Mouse (Mus musculus): ENCODE data around the gene Fa2h. TPM values are rescaled to one million over a fixed set of nuclear protein-coding genes. Genes with fewer than 3 reads are reported as not detected.
"Not testable (repeated sequence)": the region's sequence is repeated elsewhere in the genome, so short reads cannot be mapped to it uniquely, and the experiment has no call there.

Gene Fa2h
- total and polyA plus RNA-seq, 2 experiments from 2014 or later: 3.1 to 5.1 TPM

DNA sequence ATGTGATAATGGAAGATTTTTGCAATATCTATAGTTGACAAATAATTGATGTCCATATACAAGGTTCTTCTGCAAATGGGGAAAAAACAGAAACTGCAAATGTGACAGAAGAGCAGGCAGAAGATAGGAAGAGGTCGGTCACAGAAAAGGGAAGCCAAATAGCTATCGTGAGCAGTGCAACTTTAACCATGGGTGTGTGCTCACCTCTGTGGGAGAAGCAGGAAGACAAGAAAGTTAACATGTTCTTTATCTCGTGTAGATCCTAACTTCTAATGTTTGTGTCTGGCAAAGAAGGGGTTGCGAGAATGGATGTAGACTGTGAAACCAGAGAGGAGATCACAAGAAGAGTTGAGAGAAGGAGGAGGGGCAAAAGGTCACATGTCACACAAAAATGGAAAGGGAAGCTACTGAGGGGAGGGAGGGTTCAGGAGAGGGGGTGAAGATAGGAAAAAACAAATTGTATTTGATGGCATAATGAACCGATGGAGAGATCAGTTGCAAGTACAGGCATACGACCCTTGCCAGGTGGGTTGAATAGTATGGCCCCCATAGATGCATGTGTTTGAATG is 68.3 kb downstream of the Fa2h start:
- H3K9me3 ChIP-seq (ENCODE audit: low read length): no peaks in the 10 kb centered on the region
- H3K4me1 ChIP-seq (ENCODE audit: insufficient read depth, low read length): no peaks in the 10 kb centered on the region
- H3K9ac ChIP-seq (replicated peaks; ENCODE audit: low read length): no peak overlapping the region
- no peak for ATAC-seq
- DNase-seq (ENCODE audit: low spot score): no peak
- H3K4me2 ChIP-seq (ENCODE audit: low read depth, low read length): no peak overlapping the region
- H3K27me3 ChIP-seq (ENCODE audit: insufficient read depth, low read length): no peaks in the 10 kb centered on the region
- 85% methylated on average over 6 of the region's 6 CpGs for WGBS
- no peaks in the 10 kb centered on the region for H3K36me3 ChIP-seq (ENCODE audit: insufficient read depth, low read length)
- TF ChIP-seq CTCF (IDR thresholded peaks at IDR 0.05; ENCODE audit: low read depth): no peak
- H3K4me3 ChIP-seq (ENCODE audit: low read length): no peak overlapping the region
- no peak overlapping the region for H3K27ac ChIP-seq

GRCm38 (mm10) chr8:111314729-111315128 is 78.9 kb downstream of the Fa2h start:
- Histone ChIP-seq H3K4me2 (ENCODE audit: low read depth, low read length) (no peak overlapping the region), H3K9ac (replicated peaks; ENCODE audit: low read length) (no peak overlapping the region), H3K4me1 (ENCODE audit: insufficient read depth, low read length) (no peaks in the 10 kb centered on the region), H3K27ac (no peak overlapping the region), H3K9me3 (ENCODE audit: low read length) (no peaks in the 10 kb centered on the region), H3K4me3 (ENCODE audit: low read length) (no peak overlapping the region), H3K36me3 (ENCODE audit: insufficient read depth, low read length) (no peaks in the 10 kb centered on the region), H3K27me3 (ENCODE audit: insufficient read depth, low read length) (no peaks in the 10 kb centered on the region)
- no peak for TF ChIP-seq CTCF (IDR thresholded peaks at IDR 0.05; ENCODE audit: low read depth)
- DNase-seq (ENCODE audit: low spot score): no peak
- no peak for ATAC-seq
- 86% methylated on average over 12 of the region's 12 CpGs for WGBS

GRCm38 (mm10) chr8:111313961-111314360 is 79.7 kb downstream of the Fa2h start:
- not testable (repeated sequence) for H3K4me1 ChIP-seq (ENCODE audit: insufficient read depth, low read length); H3K36me3 ChIP-seq (ENCODE audit: insufficient read depth, low read length); H3K4me3 ChIP-seq (ENCODE audit: low read length); H3K4me2 ChIP-seq (ENCODE audit: low read depth, low read length); H3K27me3 ChIP-seq (ENCODE audit: insufficient read depth, low read length); H3K9ac ChIP-seq (replicated peaks; ENCODE audit: low read length); H3K27ac ChIP-seq; DNase-seq (ENCODE audit: low spot score); ATAC-seq; H3K9me3 ChIP-seq (ENCODE audit: low read length)
- WGBS: 98% methylated on average over 6 of the region's 6 CpGs

DNA sequence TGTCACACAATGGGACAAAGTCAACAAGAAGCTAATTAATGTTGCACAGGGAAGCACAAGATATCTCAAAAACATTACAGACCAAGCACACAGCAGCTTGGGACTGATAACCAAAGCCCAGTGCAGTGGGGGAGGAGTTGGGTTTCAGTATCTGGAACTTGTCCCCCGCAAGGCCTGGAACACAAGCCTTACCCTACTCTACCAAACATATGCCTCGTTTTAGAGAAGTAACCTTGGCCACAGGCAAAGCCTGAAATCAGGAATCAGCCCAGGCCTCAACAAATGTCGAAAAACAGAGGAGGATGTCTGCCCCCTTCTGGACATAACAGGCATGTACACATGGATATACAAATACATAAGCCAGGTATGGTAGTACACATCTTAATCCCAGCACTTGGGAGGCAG is 80.9 kb downstream of the Fa2h start:
- Histone ChIP-seq H3K9ac (replicated peaks; ENCODE audit: low read length) (no peak overlapping the region), H3K4me1 (ENCODE audit: insufficient read depth, low read length) (no peaks in the 10 kb centered on the region), H3K9me3 (ENCODE audit: low read length) (no peaks in the 10 kb centered on the region), H3K36me3 (ENCODE audit: insufficient read depth, low read length) (no peaks in the 10 kb centered on the region), H3K4me3 (ENCODE audit: low read length) (no peak overlapping the region), H3K4me2 (ENCODE audit: low read depth, low read length) (no peak overlapping the region), H3K27ac (no peak overlapping the region), H3K27me3 (ENCODE audit: insufficient read depth, low read length) (no peaks in the 10 kb centered on the region)
- no peak for ATAC-seq
- DNase-seq (ENCODE audit: low spot score): no peak
- WGBS: 78% methylated on average over 3 of the region's 3 CpGs
- TF ChIP-seq CTCF (IDR thresholded peaks at IDR 0.05; ENCODE audit: low read depth): peak; percentile 23; the same call in 1 of the 2 replicates

- DNase-seq (ENCODE audit: low spot score): not testable (repeated sequence)
These were observed 83.6 kb downstream of the Fa2h start for GRCm38 (mm10) chr8:111310006-111310405.

GRCm38 (mm10) chr8:111305031-111305730 is 88.4 kb downstream of the Fa2h start:
- no peak for TF ChIP-seq CTCF (IDR thresholded peaks at IDR 0.05; ENCODE audit: low read depth)
- no peak overlapping the region for H3K4me3 ChIP-seq (ENCODE audit: low read length)
- DNase-seq (ENCODE audit: low spot score) (peak; percentile 29), ATAC-seq (no peak)
- 24% methylated on average over 5 of the region's 5 CpGs for WGBS
- H3K9ac ChIP-seq (replicated peaks; ENCODE audit: low read length): no peak overlapping the region
- no peaks in the 10 kb centered on the region for H3K4me1 ChIP-seq (ENCODE audit: insufficient read depth, low read length)
- H3K9me3 ChIP-seq (ENCODE audit: low read length): no peaks in the 10 kb centered on the region
- 0 out of 2 replicates have a peak overlapping the region, but pooled peaks have one; percentile 21 for H3K4me2 ChIP-seq (ENCODE audit: low read depth, low read length)
- H3K27ac ChIP-seq: peak overlapping the region; percentile 26; the same call in 1 of the 2 replicates
- H3K36me3 ChIP-seq (ENCODE audit: insufficient read depth, low read length): no peaks in the 10 kb centered on the region
- H3K27me3 ChIP-seq (ENCODE audit: insufficient read depth, low read length): no peaks in the 10 kb centered on the region

More at GRCm38 (mm10) chr8:111310006-111310405, 83.6 kb downstream of the Fa2h start:
- 91% methylated on average over 15 of the region's 15 CpGs for WGBS
- not testable (repeated sequence) for H3K27me3 ChIP-seq (ENCODE audit: insufficient read depth, low read length); H3K4me2 ChIP-seq (ENCODE audit: low read depth, low read length); H3K27ac ChIP-seq; ATAC-seq; H3K4me3 ChIP-seq (ENCODE audit: low read length); H3K36me3 ChIP-seq (ENCODE audit: insufficient read depth, low read length); H3K9me3 ChIP-seq (ENCODE audit: low read length); H3K9ac ChIP-seq (replicated peaks; ENCODE audit: low read length); H3K4me1 ChIP-seq (ENCODE audit: insufficient read depth, low read length)

DNA sequence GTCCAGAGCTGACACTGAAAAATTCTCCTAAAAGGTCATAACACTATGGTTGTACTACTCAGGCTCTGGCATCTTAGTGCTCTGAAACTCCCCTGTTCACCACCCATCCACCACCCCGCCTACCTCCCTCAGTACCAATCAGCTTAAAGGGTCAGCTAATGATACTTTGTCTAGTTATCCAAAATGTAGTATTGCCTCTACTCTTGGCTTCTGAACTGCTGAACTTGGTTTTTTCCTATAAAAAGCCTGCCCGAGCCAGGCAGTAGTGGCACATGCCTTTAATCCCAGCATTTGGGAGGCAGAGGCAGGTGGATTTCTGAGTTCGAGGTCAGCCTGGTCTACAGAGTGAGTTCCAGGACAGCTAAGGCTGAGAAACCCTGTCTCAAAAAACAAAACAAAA is 89.3 kb downstream of the Fa2h start:
- no peaks in the 10 kb centered on the region for H3K4me1 ChIP-seq (ENCODE audit: insufficient read depth, low read length)
- no peak for DNase-seq (ENCODE audit: low spot score)
- TF ChIP-seq CTCF (IDR thresholded peaks at IDR 0.05; ENCODE audit: low read depth): no peak
- H3K9ac ChIP-seq (replicated peaks; ENCODE audit: low read length): no peak overlapping the region
- no peak overlapping the region for H3K4me2 ChIP-seq (ENCODE audit: low read depth, low read length)
- 92% methylated on average over 3 of the region's 3 CpGs for WGBS
- H3K27ac ChIP-seq: no peak overlapping the region
- no peaks in the 10 kb centered on the region for H3K27me3 ChIP-seq (ENCODE audit: insufficient read depth, low read length)
- H3K4me3 ChIP-seq (ENCODE audit: low read length): no peak overlapping the region
- no peaks in the 10 kb centered on the region for H3K36me3 ChIP-seq (ENCODE audit: insufficient read depth, low read length)
- no peaks in the 10 kb centered on the region for H3K9me3 ChIP-seq (ENCODE audit: low read length)
- no peak for ATAC-seq

DNA sequence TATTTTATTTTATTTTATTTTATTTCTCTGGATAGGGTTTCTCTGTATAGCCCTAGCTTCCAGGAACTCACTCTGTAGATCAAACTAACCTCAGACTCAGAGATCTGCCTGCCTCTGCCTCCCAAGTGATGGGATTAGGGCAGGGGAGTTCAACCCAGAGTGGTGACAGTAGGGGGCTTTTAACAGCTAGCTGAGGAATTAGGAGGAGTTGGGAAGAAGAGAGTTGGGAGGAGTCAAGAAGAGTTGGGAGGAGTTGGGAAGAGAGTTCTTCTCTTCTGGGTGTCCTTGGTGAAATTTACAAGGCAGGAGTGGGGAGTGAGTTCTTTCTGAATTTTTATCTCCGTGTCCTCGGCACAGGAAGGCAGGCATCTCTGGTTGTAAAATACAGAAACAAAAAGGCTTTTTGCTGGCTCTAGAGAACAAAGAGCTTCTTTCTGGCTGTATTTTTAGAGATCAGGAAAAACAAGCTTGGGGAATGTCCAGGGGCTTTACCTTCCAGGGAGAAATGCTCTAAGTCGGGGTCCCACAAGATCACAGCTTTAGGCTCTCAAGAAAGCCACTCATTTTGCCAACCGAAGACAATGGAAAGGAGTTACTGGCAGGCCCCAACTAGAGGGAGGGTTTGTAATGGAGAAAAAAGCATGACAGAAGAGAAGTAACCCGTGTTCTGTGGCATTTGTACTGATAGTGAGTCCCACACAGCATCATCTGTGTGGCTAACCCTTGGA is 90.4 kb downstream of the Fa2h start:
- H3K27me3 ChIP-seq (ENCODE audit: insufficient read depth, low read length): not testable (repeated sequence)

More for the DNA sequence above, 90.4 kb downstream of the Fa2h start:
- not testable (repeated sequence) for DNase-seq (ENCODE audit: low spot score); H3K9ac ChIP-seq (replicated peaks; ENCODE audit: low read length); H3K4me1 ChIP-seq (ENCODE audit: insufficient read depth, low read length); H3K27ac ChIP-seq; H3K4me3 ChIP-seq (ENCODE audit: low read length); H3K4me2 ChIP-seq (ENCODE audit: low read depth, low read length); ATAC-seq; H3K9me3 ChIP-seq (ENCODE audit: low read length); H3K36me3 ChIP-seq (ENCODE audit: insufficient read depth, low read length)
- WGBS: 77% methylated on average over 5 of the region's 5 CpGs

Measured in hindbrain, postnatal 0 days (tissue).